Mouse (Mus musculus) thymus, adult 2 months (tissue): ENCODE measurements around the gene Hyal3.

Experiments used
- CTCF ChIP-seq: fragments of 200-500 bp; IDR thresholded peaks from 2 replicates; pipeline ENCODE4 v1.5.1; 2012; ENCODE audit warnings: mild to moderate bottlenecking, control low read depth, low read length, moderate library complexity, borderline replicate concordance; ENCODE audit not compliant: control insufficient read depth, poor library complexity, insufficient read depth; ENCODE audit errors: extremely low read depth
- POLR2A ChIP-seq: fragments of 200-500 bp; IDR thresholded peaks from 2 replicates; pipeline ENCODE4 v1.6.1; 2012; ENCODE audit warnings: mild to moderate bottlenecking, low read length, control low read depth, moderate library complexity; ENCODE audit not compliant: control insufficient read depth, poor library complexity, insufficient read depth; ENCODE audit errors: extremely low read depth

DNA sequence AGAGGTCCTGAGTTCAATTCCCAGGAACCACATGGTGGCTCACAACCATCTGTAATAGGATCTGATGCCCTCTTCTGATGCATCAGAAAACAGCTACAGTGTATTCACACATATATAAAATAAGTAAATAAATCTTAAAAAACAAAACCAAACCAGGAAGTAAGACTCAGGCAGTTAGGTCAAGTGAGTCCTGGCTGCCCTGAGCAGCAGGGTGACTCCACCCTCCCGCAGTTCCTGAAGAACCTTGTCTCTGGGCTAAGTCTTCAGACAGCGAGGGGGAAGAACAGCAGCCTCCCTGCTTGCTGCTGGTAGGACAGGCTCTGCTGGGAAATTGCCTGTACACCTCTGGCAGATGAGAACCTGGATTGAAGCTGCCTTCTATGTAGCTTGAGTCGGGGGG is 24.3 kb upstream of the Hyal3 start:
- no peak for TF ChIP-seq CTCF
- TF ChIP-seq POLR2A, result no peak
